Mouse (Mus musculus) common myeloid progenitor, adult 5-6 weeks (primary cell): ENCODE measurements at regions not wholly inside any gene's neighbourhood (a gene's known extent, or its start where the extent isn't known, plus 50 kb on each side); places are given as distances from the start of the nearest gene placed in this dataset.

Source experiments
- ATAC-seq: replicated peaks from 2 replicates; pipeline ENCODE4 v1.8.0; 2016; ENCODE audit warnings: low read depth, mild to moderate bottlenecking, moderate TSS enrichment, inconsistent platforms; ENCODE audit not compliant: poor library complexity, severe bottlenecking

- ATAC-seq, result no peak
Measured at GRCm38 (mm10) chr8:116452806-116453205, 52.0 kb upstream of the Dynlrb2 start.

- ATAC-seq, result no peak
Measured at GRCm38 (mm10) chr8:116451397-116451796, 53.4 kb upstream of the Dynlrb2 start.

GRCm38 (mm10) chr8:116447452-116447851 lies 57.3 kb upstream of the Dynlrb2 start:
- no peak for ATAC-seq

- no peak for ATAC-seq
Measured at GRCm38 (mm10) chr8:116442827-116443226, 61.9 kb upstream of the Dynlrb2 start.

- peak; percentile 96 for ATAC-seq
Measured at GRCm38 (mm10) chr8:116438895-116439294, 65.9 kb upstream of the Dynlrb2 start.

GRCm38 (mm10) chr8:116435268-116435980 lies 69.3 kb upstream of the Dynlrb2 start:
- no peak for ATAC-seq

GRCm38 (mm10) chr8:116430051-116430450 lies 74.7 kb upstream of the Dynlrb2 start:
- ATAC-seq, result no peak

GRCm38 (mm10) chr8:116429649-116430048 lies 75.1 kb upstream of the Dynlrb2 start:
- no peak for ATAC-seq

- ATAC-seq, result no peak
Measured at GRCm38 (mm10) chr8:116422826-116423225, 81.9 kb upstream of the Dynlrb2 start.

- no peak for ATAC-seq
Measured at GRCm38 (mm10) chr8:116412703-116413102, 92.1 kb upstream of the Dynlrb2 start.

GRCm38 (mm10) chr8:116410041-116410440 lies 94.7 kb upstream of the Dynlrb2 start:
- ATAC-seq, result no peak

GRCm38 (mm10) chr8:116409011-116409410 lies 95.8 kb upstream of the Dynlrb2 start:
- no peak for ATAC-seq

- ATAC-seq, result no peak
Measured at GRCm38 (mm10) chr8:116404571-116404970, 100.2 kb upstream of the Dynlrb2 start.

- no peak for ATAC-seq
Measured at GRCm38 (mm10) chr8:116403366-116403765, 101.4 kb upstream of the Dynlrb2 start.

- no peak for ATAC-seq
Measured at GRCm38 (mm10) chr8:116399452-116399851, 105.3 kb upstream of the Dynlrb2 start.

- ATAC-seq, result no peak
Measured at GRCm38 (mm10) chr8:116398565-116399205, 106.1 kb upstream of the Dynlrb2 start.

- no peak for ATAC-seq
Measured at GRCm38 (mm10) chr8:116385193-116385955, 119.4 kb upstream of the Dynlrb2 start.

GRCm38 (mm10) chr8:116384418-116385089 lies 120.2 kb upstream of the Dynlrb2 start:
- ATAC-seq, result no peak

- ATAC-seq, result peak; percentile 66
Measured at GRCm38 (mm10) chr8:116383495-116384417, 121.0 kb upstream of the Dynlrb2 start.
